Mouse (Mus musculus): ENCODE measurements around the gene Gm20388. TPM values are rescaled to one million over a fixed set of nuclear protein-coding genes. Genes with fewer than 3 reads are reported as not detected.

Gene Gm20388
- total RNA-seq, 2 experiments from 2014 or later, result 18.6 TPM; not detected in 1

GRCm38 (mm10) chr8:121932026-121932667, 2021.5 kb downstream of the Gm20388 start:
- intact Hi-C loops (cut with DNase I), result no loop called here

GRCm38 (mm10) chr8:121932668-121933520, 2022.3 kb downstream of the Gm20388 start:
- DNase-seq (ENCODE audit: low spot score in 2 of 2), result no peak
- intact Hi-C loops (cut with DNase I), result no loop called here

More at GRCm38 (mm10) chr8:121932026-121932667, 2021.5 kb downstream of the Gm20388 start:
- no peak for DNase-seq (ENCODE audit: low spot score in 2 of 2)

GRCm38 (mm10) chr8:121934506-121934905, 2023.9 kb downstream of the Gm20388 start:
- DNase-seq (ENCODE audit: low spot score in 2 of 2), result peak in 1 of 2 experiments; percentile 26
- intact Hi-C loops (cut with DNase I), result loop anchor here (2.0 kb wide), 1 partner anchor 84 kb away; no protein-coding TSS in a partner anchor

- intact Hi-C loops (cut with DNase I), result loop anchor here (2.0 kb wide), 1 partner anchor 84 kb away; no protein-coding TSS in a partner anchor
- DNase-seq (ENCODE audit: low spot score in 2 of 2), result no peak
Observed at GRCm38 (mm10) chr8:121934923-121935322, 2024.3 kb downstream of the Gm20388 start.

- intact Hi-C loops (cut with DNase I), result loop anchor here (2.0 kb wide), 1 partner anchor 85 kb away; no protein-coding TSS in a partner anchor
- peak; percentile 55 to 76 for DNase-seq (ENCODE audit: low spot score in 2 of 2)
Observed at GRCm38 (mm10) chr8:121935341-121936294, 2025.0 kb downstream of the Gm20388 start.

- DNase-seq (ENCODE audit: low spot score in 2 of 2), result no peak
- intact Hi-C loops (cut with DNase I), result no loop called here
Observed at GRCm38 (mm10) chr8:121936391-121936790, 2025.8 kb downstream of the Gm20388 start.

- DNase-seq (ENCODE audit: low spot score in 2 of 2), result no peak
- intact Hi-C loops (cut with DNase I), result no loop called here
Observed at GRCm38 (mm10) chr8:121938732-121939131, 2028.1 kb downstream of the Gm20388 start.

GRCm38 (mm10) chr8:121943057-121943540, 2032.5 kb downstream of the Gm20388 start:
- no peak for DNase-seq (ENCODE audit: low spot score in 2 of 2)

GRCm38 (mm10) chr8:121943716-121944115, 2033.1 kb downstream of the Gm20388 start:
- no peak for DNase-seq (ENCODE audit: low spot score in 2 of 2)
- intact Hi-C loops (cut with DNase I), result no loop called here

More at GRCm38 (mm10) chr8:121943057-121943540, 2032.5 kb downstream of the Gm20388 start:
- intact Hi-C loops (cut with DNase I), result no loop called here

GRCm38 (mm10) chr8:121944831-121945230, 2034.2 kb downstream of the Gm20388 start, which contains the start of gene Car5a:
Gene Car5a, minus strand, starts transcription at chr8:121944904.
- intact Hi-C loops (cut with DNase I), result no loop called here

GRCm38 (mm10) chr8:121946351-121946750, 2035.7 kb downstream of the Gm20388 start:
- intact Hi-C loops (cut with DNase I), result no loop called here
- DNase-seq (ENCODE audit: low spot score in 2 of 2), result no peak

More at GRCm38 (mm10) chr8:121944831-121945230, 2034.2 kb downstream of the Gm20388 start, which contains the start of gene Car5a:
- DNase-seq (ENCODE audit: low spot score in 2 of 2), result no peak

- intact Hi-C loops (cut with DNase I), result no loop called here
- no peak for DNase-seq (ENCODE audit: low spot score in 2 of 2)
Observed at GRCm38 (mm10) chr8:121947047-121947752, 2036.6 kb downstream of the Gm20388 start.

GRCm38 (mm10) chr8:121947753-121948141, 2037.1 kb downstream of the Gm20388 start:
- DNase-seq (ENCODE audit: low spot score in 2 of 2), result peak; percentile 67 to 75
- intact Hi-C loops (cut with DNase I), result no loop called here

- intact Hi-C loops (cut with DNase I), result no loop called here
- DNase-seq (ENCODE audit: low spot score in 2 of 2), result no peak
Observed at GRCm38 (mm10) chr8:121948321-121949145, 2037.9 kb downstream of the Gm20388 start.

GRCm38 (mm10) chr8:121949222-121949800, 2038.7 kb downstream of the Gm20388 start, which contains the start of gene Banp:
Gene Banp, plus strand, starts transcription at chr8:121949750.
- intact Hi-C loops (cut with DNase I), result no loop called here
- DNase-seq (ENCODE audit: low spot score in 2 of 2), result no peak

GRCm38 (mm10) chr8:121949941-121950748, 2039.5 kb downstream of the Gm20388 start:
- DNase-seq (ENCODE audit: low spot score in 2 of 2), result peak; percentile 98 to 99
- intact Hi-C loops (cut with DNase I), result no loop called here
